Mouse (Mus musculus) cortical plate, adult 2 months (tissue): ENCODE data around the gene Ankrd55.

Experiments
- CTCF ChIP-seq: fragments of 200-500 bp; IDR thresholded peaks from 2 replicates; pipeline ENCODE4 v1.5.1; 2011; ENCODE audit warnings: mild to moderate bottlenecking, control low read depth, low read length; ENCODE audit not compliant: insufficient read depth; ENCODE audit errors: extremely low read depth
- POLR2A ChIP-seq: fragments of 200-500 bp; IDR thresholded peaks from 2 replicates; pipeline ENCODE4 v1.6.1; 2011; ENCODE audit warnings: mild to moderate bottlenecking, low read length, control low read depth; ENCODE audit not compliant: insufficient read depth; ENCODE audit errors: extremely low read depth

DNA sequence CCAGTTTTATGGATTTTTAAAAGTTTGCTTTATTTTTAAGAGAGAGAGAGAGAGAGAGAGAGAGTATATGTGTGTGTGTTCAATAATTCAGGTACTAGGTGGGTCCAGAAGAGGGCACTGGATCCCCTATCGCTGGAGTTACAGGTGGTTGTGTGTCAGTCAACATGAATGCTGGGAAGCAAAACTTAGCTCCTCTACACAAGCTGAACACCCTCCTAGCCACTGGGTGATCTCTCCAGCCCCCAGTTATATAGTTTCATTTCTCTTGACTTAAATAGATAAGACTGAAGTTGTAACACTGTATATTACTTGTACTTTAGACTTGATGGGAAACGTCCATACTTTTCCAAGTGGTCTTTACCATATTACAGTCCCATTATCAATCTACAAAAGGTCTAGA lies 136.0 kb downstream of the Ankrd55 start:
- TF ChIP-seq POLR2A (no peak), CTCF (no peak)
